Mouse (Mus musculus) heart, embryonic 11.5 days (tissue): ENCODE results near the gene Rhoj. TPM values are rescaled to one million over a fixed set of nuclear protein-coding genes. Genes with fewer than 3 reads are reported as not detected.

ENCODE experiments used
- ATAC-seq: fragments of 200-750 bp; cut with Nextera tagmentation; replicated peaks from 2 replicates; pipeline ENCODE4 v1.8.0; 2017; ENCODE audit warnings: moderate library complexity; ENCODE audit not compliant: insufficient number of reproducible peaks, low FRiP score, low TSS enrichment
- H3K27ac ChIP-seq: fragments of 300-500 bp; sonication (generic); 2 replicates; pipeline ENCODE4 v1.5.1; 2014; ENCODE audit warnings: mild to moderate bottlenecking, low read depth, low read length
- H3K27me3 ChIP-seq: fragments of 300-500 bp; sonication (generic); 2 replicates; pipeline ENCODE4 v1.6.1; 2014; ENCODE audit warnings: mild to moderate bottlenecking, low read length, mixed read lengths; ENCODE audit not compliant: control insufficient read depth, insufficient read depth
- H3K36me3 ChIP-seq: fragments of 300-500 bp; sonication (generic); 2 replicates; pipeline ENCODE4 v1.6.1; 2014; ENCODE audit warnings: mild to moderate bottlenecking, low read length, moderate library complexity, mixed read lengths; ENCODE audit not compliant: control insufficient read depth, insufficient read depth
- H3K4me1 ChIP-seq: fragments of 300-500 bp; sonication (generic); 2 replicates; pipeline ENCODE4 v1.6.1; 2014; ENCODE audit warnings: low read length; ENCODE audit not compliant: control insufficient read depth, insufficient read depth
- H3K4me2 ChIP-seq: fragments of 300-500 bp; sonication (generic); 2 replicates; pipeline ENCODE4 v1.6.1; 2014; ENCODE audit warnings: mild to moderate bottlenecking, moderate library complexity
- H3K4me3 ChIP-seq: fragments of 300-500 bp; sonication (generic); 2 replicates; pipeline ENCODE4 v1.5.1; 2014; ENCODE audit warnings: low read depth, low read length
- H3K9ac ChIP-seq: fragments of 300-500 bp; sonication (generic); 2 replicates; pipeline ENCODE4 v1.6.1; 2014; ENCODE audit warnings: mild to moderate bottlenecking, low read depth, low read length, moderate library complexity
- H3K9me3 ChIP-seq: fragments of 300-500 bp; sonication (generic); replicated peaks from 2 replicates; pipeline ENCODE4 v1.6.1; 2016; ENCODE audit warnings: low read length; ENCODE audit not compliant: control insufficient read depth
- WGBS: fragments of 180-500 bp; shearing (Covaris S2); extraction: QIAGEN DNeasy Blood & Tissue Kit; methylation state at CpG from one replicate; pipeline ENCODE4 v1.1.7; 2014; ENCODE audit not compliant: insufficient replicate concordance; 5-methylcytosine and 5-hydroxymethylcytosine counted together
- polyA plus RNA-seq: library from polyadenylated mRNA; unstranded; fragments of >200 nt; fragmentation: Nextera tagmentation; extraction: Ambion mirVana; gene quantifications from 2 replicates; pipeline ENCODE4 v1.2.1, GENCODE M21; 2014

The Rhoj gene
- polyA plus RNA-seq, 1 experiment from 2014 or later, result 33.3 TPM

GRCm38 (mm10) chr12:75388521-75388920, 80.4 kb downstream of the Rhoj start:
- no peak overlapping the region for H3K4me2 ChIP-seq
- no peak overlapping the region for H3K9ac ChIP-seq
- 0 out of 2 replicates have a peak, but pooled peaks cover 4% of the 10 kb centered on the region for H3K27me3 ChIP-seq
- 86% methylated on average over 9 of the region's 9 CpGs for WGBS
- H3K36me3 ChIP-seq, result no peaks in the 10 kb centered on the region
- H3K4me1 ChIP-seq, result no peaks in the 10 kb centered on the region
- no peak for ATAC-seq
- no peaks in the 10 kb centered on the region for H3K9me3 ChIP-seq
- no peak overlapping the region for H3K4me3 ChIP-seq
- H3K27ac ChIP-seq, result no peak overlapping the region

DNA sequence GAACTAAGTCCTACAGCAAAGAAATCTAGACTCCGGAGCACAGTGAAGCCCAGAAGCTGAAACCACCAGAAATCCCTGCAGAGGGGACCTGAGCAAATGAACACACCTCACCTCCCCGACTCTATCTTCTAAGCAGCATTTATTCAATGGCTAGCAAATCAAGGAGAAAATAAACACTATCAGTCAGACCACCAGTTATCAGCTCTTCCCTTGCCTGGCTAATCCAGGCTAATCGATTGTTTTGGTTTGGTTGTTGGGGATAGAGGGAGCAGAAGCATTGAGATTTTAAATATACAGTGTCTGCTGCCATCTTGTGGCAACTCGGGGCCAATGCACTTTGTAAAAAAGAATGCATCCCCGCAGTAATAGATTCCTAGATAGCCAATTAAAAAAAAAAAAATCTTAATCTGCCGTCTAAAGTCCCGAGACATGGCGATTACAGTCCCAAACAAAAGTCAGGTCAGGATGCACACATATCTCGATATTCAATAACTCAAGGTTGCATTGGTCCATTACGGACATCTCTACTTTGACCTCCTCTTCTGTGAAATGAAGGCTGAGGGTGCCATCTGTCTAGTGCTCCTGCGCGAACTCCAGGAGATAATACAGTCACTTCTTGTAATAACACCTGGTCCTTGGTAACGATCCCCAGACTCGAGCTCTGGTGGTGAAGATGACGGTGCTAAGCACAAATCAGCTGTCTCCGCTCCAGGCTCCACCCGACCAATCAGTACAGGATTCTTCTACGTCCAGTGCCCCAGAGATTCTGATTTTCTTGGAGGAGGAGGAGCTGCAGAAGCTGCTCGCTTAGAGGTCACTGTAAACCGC, 81.4 kb downstream of the Rhoj start:
- no peak overlapping the region for H3K4me3 ChIP-seq
- no peak overlapping the region for H3K4me2 ChIP-seq
- H3K36me3 ChIP-seq, result no peaks in the 10 kb centered on the region
- H3K9ac ChIP-seq, result no peak overlapping the region
- H3K27ac ChIP-seq, result no peak overlapping the region
- no peaks in the 10 kb centered on the region for H3K9me3 ChIP-seq
- no peaks in the 10 kb centered on the region for H3K4me1 ChIP-seq
- WGBS, result 41% methylated on average over 20 of the region's 20 CpGs
- H3K27me3 ChIP-seq, result 0 out of 2 replicates have a peak, but pooled peaks cover 4% of the 10 kb centered on the region
- no peak for ATAC-seq

- H3K27ac ChIP-seq, result no peak overlapping the region
- no peak overlapping the region for H3K9ac ChIP-seq
- no peak overlapping the region for H3K4me2 ChIP-seq
- no peak overlapping the region for H3K4me3 ChIP-seq
- H3K36me3 ChIP-seq, result no peaks in the 10 kb centered on the region
- no peak for ATAC-seq
- 0 out of 2 replicates have a peak, but pooled peaks cover 4% of the 10 kb centered on the region for H3K27me3 ChIP-seq
- no peaks in the 10 kb centered on the region for H3K9me3 ChIP-seq
- 75% methylated on average over 9 of the region's 9 CpGs for WGBS
- no peaks in the 10 kb centered on the region for H3K4me1 ChIP-seq
Measured at GRCm38 (mm10) chr12:75391526-75391925, 83.4 kb downstream of the Rhoj start.

- Histone ChIP-seq H3K36me3 (no peaks in the 10 kb centered on the region), H3K4me2 (no peak overlapping the region), H3K27me3 (no peaks in the 10 kb centered on the region), H3K4me3 (no peak overlapping the region), H3K9me3 (no peaks in the 10 kb centered on the region), H3K9ac (no peak overlapping the region), H3K27ac (no peak overlapping the region), H3K4me1 (no peaks in the 10 kb centered on the region)
- ATAC-seq, result no peak
- 77% methylated on average over 20 of the region's 20 CpGs for WGBS
Measured at GRCm38 (mm10) chr12:75394011-75394773, 86.1 kb downstream of the Rhoj start.

DNA sequence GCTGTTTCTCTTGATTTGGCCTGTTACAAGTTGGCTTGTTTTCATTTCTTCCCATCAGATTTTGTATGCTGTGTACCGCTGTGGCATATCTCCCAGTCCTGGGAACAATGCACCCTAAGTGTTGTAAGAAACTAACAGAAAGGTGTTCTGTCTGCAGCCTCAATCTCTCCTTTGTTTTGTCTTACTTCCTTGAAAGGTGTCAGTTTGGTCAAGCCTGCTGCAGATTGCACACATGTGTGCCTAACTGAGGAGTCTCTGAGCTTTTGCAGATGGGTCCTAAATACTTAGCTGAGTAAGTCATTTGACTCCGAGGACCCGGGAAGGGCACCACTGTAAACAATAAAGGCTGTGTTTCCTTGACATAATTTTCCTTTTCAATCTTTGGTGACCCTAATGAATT, 88.5 kb downstream of the Rhoj start:
- Histone ChIP-seq H3K27me3 (no peaks in the 10 kb centered on the region), H3K9me3 (no peaks in the 10 kb centered on the region), H3K4me1 (no peaks in the 10 kb centered on the region), H3K9ac (no peak overlapping the region), H3K36me3 (no peaks in the 10 kb centered on the region), H3K27ac (no peak overlapping the region), H3K4me2 (no peak overlapping the region), H3K4me3 (no peak overlapping the region)
- 44% methylated on average over 3 of the region's 3 CpGs for WGBS
- no peak for ATAC-seq

GRCm38 (mm10) chr12:75397077-75397476, 89.0 kb downstream of the Rhoj start:
- 41% methylated on average over 7 of the region's 7 CpGs for WGBS
- no peak overlapping the region for H3K27ac ChIP-seq

GRCm38 (mm10) chr12:75412964-75413363, 104.8 kb downstream of the Rhoj start:
- H3K9ac ChIP-seq, result no peak overlapping the region
- H3K36me3 ChIP-seq, result no peaks in the 10 kb centered on the region
- no peak overlapping the region for H3K4me3 ChIP-seq
- no peak overlapping the region for H3K4me2 ChIP-seq
- H3K27ac ChIP-seq, result no peak overlapping the region
- ATAC-seq, result no peak
- WGBS, result 78% methylated on average over 9 of the region's 9 CpGs
- H3K27me3 ChIP-seq, result no peaks in the 10 kb centered on the region
- no peaks in the 10 kb centered on the region for H3K4me1 ChIP-seq
- H3K9me3 ChIP-seq, result no peaks in the 10 kb centered on the region

More at GRCm38 (mm10) chr12:75397077-75397476, 89.0 kb downstream of the Rhoj start:
- no peak for ATAC-seq
- Histone ChIP-seq H3K9ac (no peak overlapping the region), H3K4me1 (no peaks in the 10 kb centered on the region), H3K27me3 (no peaks in the 10 kb centered on the region), H3K4me3 (no peak overlapping the region), H3K36me3 (no peaks in the 10 kb centered on the region), H3K9me3 (no peaks in the 10 kb centered on the region), H3K4me2 (no peak overlapping the region)

GRCm38 (mm10) chr12:75414991-75415390, 106.9 kb downstream of the Rhoj start:
- Histone ChIP-seq H3K9ac (no peak overlapping the region), H3K36me3 (no peaks in the 10 kb centered on the region), H3K4me2 (no peak overlapping the region), H3K9me3 (no peaks in the 10 kb centered on the region), H3K27ac (no peak overlapping the region), H3K4me1 (no peaks in the 10 kb centered on the region), H3K27me3 (no peaks in the 10 kb centered on the region), H3K4me3 (no peak overlapping the region)
- no peak for ATAC-seq
- 71% methylated on average over 6 of the region's 6 CpGs for WGBS
